Mouse (Mus musculus) heart, embryonic 11.5 days (tissue): Measurements from ENCODE around the gene Eif4e2. TPM values are rescaled to one million over a fixed set of nuclear protein-coding genes. Genes with fewer than 3 reads are reported as not detected.

Source experiments
- ATAC-seq: fragments of 200-750 bp; cut with Nextera tagmentation; replicated peaks from 2 replicates; pipeline ENCODE4 v1.8.0; 2017; ENCODE audit warnings: moderate library complexity; ENCODE audit not compliant: insufficient number of reproducible peaks, low FRiP score, low TSS enrichment
- H3K27ac ChIP-seq: fragments of 300-500 bp; sonication (generic); 2 replicates; pipeline ENCODE4 v1.5.1; 2014; ENCODE audit warnings: mild to moderate bottlenecking, low read depth, low read length
- H3K27me3 ChIP-seq: fragments of 300-500 bp; sonication (generic); 2 replicates; pipeline ENCODE4 v1.6.1; 2014; ENCODE audit warnings: mild to moderate bottlenecking, low read length, mixed read lengths; ENCODE audit not compliant: control insufficient read depth, insufficient read depth
- H3K36me3 ChIP-seq: fragments of 300-500 bp; sonication (generic); 2 replicates; pipeline ENCODE4 v1.6.1; 2014; ENCODE audit warnings: mild to moderate bottlenecking, low read length, moderate library complexity, mixed read lengths; ENCODE audit not compliant: control insufficient read depth, insufficient read depth
- H3K4me1 ChIP-seq: fragments of 300-500 bp; sonication (generic); 2 replicates; pipeline ENCODE4 v1.6.1; 2014; ENCODE audit warnings: low read length; ENCODE audit not compliant: control insufficient read depth, insufficient read depth
- H3K4me2 ChIP-seq: fragments of 300-500 bp; sonication (generic); 2 replicates; pipeline ENCODE4 v1.6.1; 2014; ENCODE audit warnings: mild to moderate bottlenecking, moderate library complexity
- H3K4me3 ChIP-seq: fragments of 300-500 bp; sonication (generic); 2 replicates; pipeline ENCODE4 v1.5.1; 2014; ENCODE audit warnings: low read depth, low read length
- H3K9ac ChIP-seq: fragments of 300-500 bp; sonication (generic); 2 replicates; pipeline ENCODE4 v1.6.1; 2014; ENCODE audit warnings: mild to moderate bottlenecking, low read depth, low read length, moderate library complexity
- H3K9me3 ChIP-seq: fragments of 300-500 bp; sonication (generic); replicated peaks from 2 replicates; pipeline ENCODE4 v1.6.1; 2016; ENCODE audit warnings: low read length; ENCODE audit not compliant: control insufficient read depth
- WGBS: fragments of 180-500 bp; shearing (Covaris S2); extraction: QIAGEN DNeasy Blood & Tissue Kit; methylation state at CpG from one replicate; pipeline ENCODE4 v1.1.7; 2014; ENCODE audit not compliant: insufficient replicate concordance; 5-methylcytosine and 5-hydroxymethylcytosine counted together
- polyA plus RNA-seq: library from polyadenylated mRNA; unstranded; fragments of >200 nt; fragmentation: Nextera tagmentation; extraction: Ambion mirVana; gene quantifications from 2 replicates; pipeline ENCODE4 v1.2.1, GENCODE M21; 2014

Gene Eif4e2
- polyA plus RNA-seq, 1 experiment from 2014 or later = 121 TPM

- 70% methylated on average over 1 of the region's 1 CpGs for WGBS
- H3K4me2 ChIP-seq = no peak overlapping the region
- no peak for ATAC-seq
These were observed 57.9 kb downstream of the Eif4e2 start for GRCm38 (mm10) chr1:87271596-87271995.

DNA sequence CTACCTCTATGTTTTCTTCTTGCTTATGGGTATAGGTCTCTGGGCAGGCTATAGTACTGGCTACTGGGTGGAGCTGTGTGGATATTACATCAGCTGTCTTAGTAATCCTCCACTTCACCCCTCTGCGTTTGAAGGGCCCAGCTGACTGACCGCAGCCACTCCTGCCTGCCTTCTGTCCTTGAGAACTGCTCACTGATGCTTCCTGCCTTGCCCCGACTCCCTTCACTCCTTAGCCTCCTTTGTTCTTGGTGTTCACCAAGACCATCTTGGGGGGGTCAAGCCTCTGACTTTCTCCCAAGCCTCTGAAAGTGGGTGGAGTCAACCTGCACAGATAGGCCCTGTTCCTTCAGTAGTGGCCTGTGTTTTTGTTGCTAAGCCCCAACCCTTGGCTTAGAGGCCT, 58.7 kb downstream of the Eif4e2 start:
- H3K4me1 ChIP-seq = peaks cover 23% of the 10 kb centered on the region
- H3K4me3 ChIP-seq = no peak overlapping the region
- H3K9me3 ChIP-seq = no peaks in the 10 kb centered on the region
- ATAC-seq = no peak
- H3K27ac ChIP-seq = no peak overlapping the region
- H3K27me3 ChIP-seq = peaks cover 5% of the 10 kb centered on the region
- no peak overlapping the region for H3K4me2 ChIP-seq
- H3K36me3 ChIP-seq = no peaks in the 10 kb centered on the region
- WGBS = 59% methylated on average over 3 of the region's 3 CpGs
- H3K9ac ChIP-seq = no peak overlapping the region

More at GRCm38 (mm10) chr1:87271596-87271995, 57.9 kb downstream of the Eif4e2 start:
- H3K9me3 ChIP-seq = no peaks in the 10 kb centered on the region
- peaks cover 11% of the 10 kb centered on the region for H3K27me3 ChIP-seq
- H3K4me3 ChIP-seq = no peak overlapping the region
- H3K9ac ChIP-seq = no peak overlapping the region
- no peaks in the 10 kb centered on the region for H3K36me3 ChIP-seq
- H3K27ac ChIP-seq = no peak overlapping the region
- H3K4me1 ChIP-seq = peaks cover 23% of the 10 kb centered on the region

- Histone ChIP-seq H3K9ac (peak overlapping the region; percentile 39; the same call in 1 of the 2 replicates), H3K4me1 (peaks cover 23% of the 10 kb centered on the region), H3K27me3 (no peaks in the 10 kb centered on the region; the same call in 1 of the 2 replicates), H3K4me2 (no peak overlapping the region), H3K9me3 (no peaks in the 10 kb centered on the region), H3K36me3 (no peaks in the 10 kb centered on the region), H3K4me3 (no peak overlapping the region), H3K27ac (no peak overlapping the region)
- ATAC-seq = no peak
- 28% methylated on average over 3 of the region's 3 CpGs for WGBS
These were observed 59.8 kb downstream of the Eif4e2 start for GRCm38 (mm10) chr1:87273514-87273942.

GRCm38 (mm10) chr1:87274134-87274533, 60.4 kb downstream of the Eif4e2 start:
- Histone ChIP-seq H3K9me3 (no peaks in the 10 kb centered on the region), H3K9ac (no peak overlapping the region), H3K4me3 (no peak overlapping the region), H3K4me2 (no peak overlapping the region), H3K27me3 (no peaks in the 10 kb centered on the region; the same call in 1 of the 2 replicates), H3K4me1 (peaks cover 23% of the 10 kb centered on the region), H3K27ac (no peak overlapping the region), H3K36me3 (no peaks in the 10 kb centered on the region)
- no peak for ATAC-seq
- 72% methylated on average over 4 of the region's 4 CpGs for WGBS

DNA sequence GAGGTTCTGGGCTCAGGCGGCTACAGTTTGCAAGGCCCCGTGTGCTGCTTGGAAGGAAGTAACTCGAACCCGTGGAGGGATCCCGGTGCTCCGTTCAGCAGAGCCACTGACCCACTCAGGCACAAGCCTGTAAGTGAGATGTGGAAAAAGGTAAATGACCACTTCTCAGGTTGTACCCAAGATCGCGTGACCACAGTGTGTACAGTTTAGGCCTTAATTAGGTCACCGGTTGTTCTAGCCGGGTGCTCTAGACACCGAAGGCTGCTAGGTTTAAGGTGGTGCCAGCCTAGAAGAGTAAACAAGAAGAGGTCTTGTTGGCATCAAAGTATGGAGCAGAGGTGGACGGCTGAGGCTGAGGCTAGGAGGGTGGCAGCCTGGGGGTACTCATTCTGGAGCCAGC, 61.4 kb downstream of the Eif4e2 start:
- no peaks in the 10 kb centered on the region; the same call in 1 of the 2 replicates for H3K27me3 ChIP-seq
- no peaks in the 10 kb centered on the region for H3K9me3 ChIP-seq
- H3K27ac ChIP-seq = no peak overlapping the region
- H3K4me2 ChIP-seq = no peak overlapping the region
- H3K9ac ChIP-seq = no peak overlapping the region
- 86% methylated on average over 12 of the region's 12 CpGs for WGBS
- H3K36me3 ChIP-seq = no peaks in the 10 kb centered on the region
- H3K4me3 ChIP-seq = no peak overlapping the region
- no peak for ATAC-seq
- H3K4me1 ChIP-seq = peaks cover 23% of the 10 kb centered on the region

DNA sequence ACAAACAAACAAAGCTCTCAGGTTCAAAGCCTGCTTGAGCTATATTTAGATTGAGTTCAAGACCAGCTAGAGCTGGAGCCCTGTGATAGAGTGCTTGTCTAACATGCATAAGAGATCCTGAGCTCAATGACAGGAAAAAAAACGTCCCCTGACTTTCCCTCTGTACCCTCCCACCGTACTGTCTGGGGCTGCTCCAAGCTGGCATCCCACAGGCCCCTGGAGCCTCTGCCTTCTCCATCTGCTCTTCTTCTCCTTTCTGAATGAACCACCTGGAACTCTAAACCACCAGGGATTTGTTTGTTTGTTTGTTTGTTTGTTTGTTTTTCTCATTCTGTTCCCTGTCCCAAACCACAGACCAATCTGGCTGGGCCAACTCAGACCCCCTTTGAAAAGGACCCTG, 62.3 kb downstream of the Eif4e2 start:
- no peak overlapping the region for H3K27ac ChIP-seq
- no peak overlapping the region for H3K9ac ChIP-seq
- no peak overlapping the region for H3K4me2 ChIP-seq
- H3K4me3 ChIP-seq = no peak overlapping the region
- H3K27me3 ChIP-seq = peaks cover 3% of the 10 kb centered on the region; the same call in 1 of the 2 replicates
- no peak for ATAC-seq
- H3K36me3 ChIP-seq = no peaks in the 10 kb centered on the region
- no peaks in the 10 kb centered on the region for H3K9me3 ChIP-seq
- 40% methylated on average over 2 of the region's 2 CpGs for WGBS
- peaks cover 15% of the 10 kb centered on the region for H3K4me1 ChIP-seq

- Histone ChIP-seq H3K4me2 (no peak overlapping the region), H3K4me1 (no peaks in the 10 kb centered on the region), H3K9ac (no peak overlapping the region), H3K27me3 (peaks cover 4% of the 10 kb centered on the region; the same call in 1 of the 2 replicates), H3K36me3 (no peaks in the 10 kb centered on the region), H3K9me3 (no peaks in the 10 kb centered on the region), H3K4me3 (no peak overlapping the region), H3K27ac (no peak overlapping the region)
- WGBS = 79% methylated on average over 5 of the region's 5 CpGs
- ATAC-seq = no peak
These were observed 66.6 kb downstream of the Eif4e2 start for GRCm38 (mm10) chr1:87280281-87280680.

DNA sequence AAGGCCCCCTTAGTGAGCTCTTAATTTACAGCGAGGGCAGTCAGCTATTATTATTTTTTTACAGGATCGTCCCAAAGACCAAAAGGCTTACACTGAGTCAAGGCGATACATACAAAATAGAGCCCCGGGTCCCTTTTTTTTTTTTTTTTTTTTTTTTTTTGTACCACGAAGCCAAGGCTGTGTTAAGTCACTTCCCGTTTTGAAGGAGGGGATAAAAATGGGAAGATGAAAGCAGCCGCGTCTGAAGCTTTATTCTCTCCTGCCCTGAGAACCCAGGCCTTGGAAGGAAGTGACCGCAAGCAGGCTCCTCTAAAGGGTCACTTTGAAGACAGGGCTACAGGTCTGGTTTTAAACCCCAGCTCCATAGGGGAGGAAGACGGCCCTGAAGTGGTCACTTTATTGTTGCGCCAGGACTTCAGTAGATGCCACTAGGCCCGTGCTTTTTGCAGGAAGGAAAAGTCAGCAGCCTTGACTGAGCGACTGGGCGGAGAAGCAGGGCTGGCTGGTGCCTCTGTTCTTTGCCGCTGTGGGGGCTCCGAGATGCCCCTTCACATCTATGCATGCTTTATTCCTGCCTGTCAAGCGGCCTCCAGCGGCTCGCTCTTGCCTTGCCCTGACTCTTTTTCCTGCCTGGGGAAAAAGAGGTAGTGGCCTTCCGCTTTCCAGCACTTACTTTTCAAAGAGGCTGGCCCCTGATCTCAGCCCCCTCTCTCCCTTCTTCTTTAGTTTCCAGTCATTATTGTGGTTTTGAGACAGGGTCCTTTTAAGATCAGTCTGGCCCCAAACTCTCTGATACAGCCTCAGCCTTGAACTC, 68.1 kb downstream of the Eif4e2 start:
- H3K36me3 ChIP-seq = no peaks in the 10 kb centered on the region
- H3K4me2 ChIP-seq = peak overlapping the region; percentile 52
- no peaks in the 10 kb centered on the region for H3K9me3 ChIP-seq
- H3K27me3 ChIP-seq = peaks cover 4% of the 10 kb centered on the region; the same call in 1 of the 2 replicates
- H3K4me1 ChIP-seq = no peaks in the 10 kb centered on the region
- 0 out of 2 replicates have a peak overlapping the region, but pooled peaks have one; percentile 8 for H3K4me3 ChIP-seq
- WGBS = 25% methylated on average over 20 of the region's 20 CpGs
- H3K9ac ChIP-seq = 0 out of 2 replicates have a peak overlapping the region, but pooled peaks have one; percentile 46
- no peak overlapping the region for H3K27ac ChIP-seq
- no peak for ATAC-seq
